Mouse (Mus musculus) stomach, postnatal 0 days (tissue): ENCODE data around the gene Ap1g2.

Source experiments
- CTCF ChIP-seq: IDR thresholded peaks from 2 replicates; pipeline ENCODE4 v1.5.1; 2016; ENCODE audit warnings: antibody characterized with exemption, low read depth, mild to moderate bottlenecking, moderate library complexity
- EP300 ChIP-seq: optimal IDR thresholded peaks from 2 replicates; pipeline ENCODE3; 2016; ENCODE audit warnings: antibody characterized with exemption

DNA sequence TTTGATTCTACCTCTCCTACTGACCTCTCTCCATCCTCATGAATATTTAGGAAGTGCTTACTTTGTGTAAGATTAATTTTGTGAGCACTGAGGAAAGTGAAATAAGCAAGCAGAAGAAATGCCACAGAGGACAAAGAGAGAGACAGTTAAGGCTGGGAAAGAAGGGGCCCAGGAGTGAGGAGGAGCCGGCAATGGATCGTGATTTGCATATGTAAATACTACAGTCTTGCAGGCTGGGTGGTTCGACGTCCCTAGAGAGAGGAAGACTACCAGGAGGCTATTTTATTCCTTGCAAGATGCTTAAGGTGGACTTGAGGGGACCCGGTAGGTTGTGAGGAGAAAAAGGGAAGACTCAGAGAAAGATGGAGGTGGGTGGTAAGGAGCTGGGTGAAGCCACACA, 25.3 kb downstream of the Ap1g2 start:
- TF ChIP-seq CTCF (no peak), EP300 (no peak)
